Mouse (Mus musculus) liver, adult 2 months (tissue): ENCODE data around the gene 5730455P16Rik. TPM values are rescaled to one million over a fixed set of nuclear protein-coding genes. Genes with fewer than 3 reads are reported as not detected.

Experiments used
- DNase-seq: peaks from one replicate; pipeline ENCODE4 v3.0.0-alpha.2; 2011; ENCODE audit warnings: low read depth, low spot score; ENCODE audit errors: extremely low read depth
- H3K27ac ChIP-seq: fragments of 200-500 bp; replicated peaks from 2 replicates; pipeline ENCODE4 v1.5.1; 2012; ENCODE audit warnings: low read depth, mild to moderate bottlenecking, control low read depth, inconsistent platforms, low read length; ENCODE audit not compliant: insufficient read depth
- H3K27me3 ChIP-seq: fragments of 200-500 bp; 2 replicates; pipeline ENCODE4 v1.6.1; 2012; ENCODE audit warnings: mild to moderate bottlenecking, moderate library complexity, low read length, inconsistent platforms; ENCODE audit not compliant: control insufficient read depth, insufficient read depth
- H3K36me3 ChIP-seq: fragments of 200-500 bp; 2 replicates; pipeline ENCODE4 v1.6.1; 2012; ENCODE audit warnings: low read length, inconsistent platforms; ENCODE audit not compliant: control insufficient read depth, insufficient read depth
- H3K4me1 ChIP-seq: fragments of 200-500 bp; 2 replicates; pipeline ENCODE4 v1.6.1; 2011; ENCODE audit warnings: low read length; ENCODE audit not compliant: control insufficient read depth, insufficient read depth
- H3K4me3 ChIP-seq: fragments of 200-500 bp; 2 replicates; pipeline ENCODE4 v1.5.1; 2011; ENCODE audit warnings: low read depth, mild to moderate bottlenecking, control low read depth, low read length, moderate library complexity; ENCODE audit not compliant: insufficient read depth
- H3K79me2 ChIP-seq: fragments of 200-500 bp; 2 replicates; pipeline ENCODE4 v1.6.1; 2012; ENCODE audit warnings: inconsistent platforms, mild to moderate bottlenecking, low read length, moderate library complexity; ENCODE audit not compliant: control insufficient read depth, insufficient read depth
- H3K9ac ChIP-seq: fragments of 200-500 bp; 2 replicates; pipeline ENCODE4 v1.6.1; 2012; ENCODE audit warnings: low read depth, mild to moderate bottlenecking, control low read depth, inconsistent platforms, low read length
- CTCF ChIP-seq: fragments of 200-500 bp; IDR thresholded peaks from 2 replicates; pipeline ENCODE4 v1.5.1; 2011; ENCODE audit warnings: low read depth, low read length, control low read depth
- POLR2A ChIP-seq: fragments of 200-500 bp; IDR thresholded peaks from 2 replicates; pipeline ENCODE4 v1.6.1; 2011; ENCODE audit warnings: low read length, control low read depth; ENCODE audit not compliant: insufficient read depth; ENCODE audit errors: extremely low read depth
- WGBS: fragments of 180-500 bp; shearing (Covaris S2); methylation state at CpG from one replicate; pipeline ENCODE4 v1.1.7; 2018; 5-methylcytosine and 5-hydroxymethylcytosine counted together
- polyA plus RNA-seq: library from polyadenylated mRNA; depleted of rRNA; stranded (reverse); fragments of >200 nt; gene quantifications from 2 replicates; pipeline ENCODE4 v1.2.3, GENCODE M21; 2012
- total RNA-seq: library from RNA; depleted of rRNA; stranded (reverse); fragments of >200 nt; gene quantifications from 2 replicates; pipeline ENCODE4 v1.2.3, GENCODE M21; 2014

The 5730455P16Rik gene
- total and polyA plus RNA-seq, 2 experiments, result 2.1 to 11.8 TPM

GRCm38 (mm10) chr11:80368949-80369348 lies 8.9 kb downstream of the 5730455P16Rik start:
- H3K36me3 ChIP-seq, result peaks cover 39% of the 10 kb centered on the region
- WGBS, result 91% methylated on average over 1 of the region's 1 CpGs
- no peak for DNase-seq
- TF ChIP-seq POLR2A, result no peak
- H3K79me2 ChIP-seq, result no peaks in the 10 kb centered on the region
- no peaks in the 10 kb centered on the region for H3K4me1 ChIP-seq
- no peak overlapping the region for H3K9ac ChIP-seq
- H3K27ac ChIP-seq, result no peak overlapping the region
- no peak overlapping the region for H3K4me3 ChIP-seq
- no peaks in the 10 kb centered on the region for H3K27me3 ChIP-seq

DNA sequence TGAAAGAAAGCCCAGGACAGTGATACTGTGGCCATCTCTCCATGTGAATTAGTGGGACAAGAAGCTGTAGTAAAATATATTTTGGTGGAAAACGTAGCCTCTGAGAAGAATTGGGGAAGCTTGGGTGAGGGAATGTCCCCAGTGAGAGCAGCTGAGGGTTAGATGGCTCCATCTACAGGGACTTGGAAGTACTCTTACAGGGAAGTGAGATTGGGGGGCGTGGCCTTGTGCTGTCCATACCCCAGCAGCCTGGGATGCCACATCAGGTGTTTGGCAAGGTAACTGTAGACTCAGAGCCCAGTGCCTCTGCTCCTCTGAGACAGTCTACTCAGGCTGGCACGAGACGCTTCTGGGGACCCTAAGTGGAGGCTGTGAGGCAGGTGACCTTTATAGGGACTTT lies 23.0 kb downstream of the 5730455P16Rik start:
- no peak overlapping the region for H3K27ac ChIP-seq
- peak; percentile 8 for DNase-seq
- H3K4me3 ChIP-seq, result no peak overlapping the region
- H3K36me3 ChIP-seq, result peaks cover 3% of the 10 kb centered on the region; the same call in 1 of the 2 replicates
- TF ChIP-seq CTCF, result peak; percentile 7; the same call in 1 of the 2 replicates
- TF ChIP-seq POLR2A, result no peak
- H3K9ac ChIP-seq, result no peak overlapping the region
- no peaks in the 10 kb centered on the region for H3K4me1 ChIP-seq
- 57% methylated on average over 4 of the region's 4 CpGs for WGBS
- no peaks in the 10 kb centered on the region for H3K27me3 ChIP-seq
- H3K79me2 ChIP-seq, result no peaks in the 10 kb centered on the region

- Histone ChIP-seq H3K4me3 (no peak overlapping the region), H3K79me2 (no peaks in the 10 kb centered on the region), H3K9ac (no peak overlapping the region), H3K4me1 (no peaks in the 10 kb centered on the region), H3K27ac (no peak overlapping the region), H3K36me3 (no peaks in the 10 kb centered on the region), H3K27me3 (no peaks in the 10 kb centered on the region)
- DNase-seq, result peak; percentile 40
- TF ChIP-seq POLR2A, result no peak
- peak; percentile 90 for TF ChIP-seq CTCF
- 67% methylated on average over 5 of the region's 5 CpGs for WGBS
Observed at GRCm38 (mm10) chr11:80351832-80352430, 25.9 kb downstream of the 5730455P16Rik start.

DNA sequence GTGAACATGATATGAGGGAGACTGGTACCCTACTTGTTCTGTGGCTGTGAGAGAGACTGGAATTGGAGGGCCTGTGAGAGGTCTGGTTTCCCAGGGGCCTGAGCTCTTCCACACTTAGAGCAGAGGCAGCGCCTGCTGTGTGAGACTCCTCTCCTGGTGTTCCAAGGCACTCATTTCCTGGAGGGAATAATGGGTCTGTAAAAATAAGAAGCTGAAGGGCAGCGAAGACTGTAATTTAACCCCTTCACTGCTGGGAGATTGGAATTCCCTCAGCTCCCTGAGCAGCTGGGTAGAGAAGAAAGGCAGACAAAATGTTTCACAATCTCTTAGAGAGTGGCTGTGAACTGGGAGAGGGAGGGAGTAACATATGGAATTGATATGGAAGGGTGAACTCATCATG lies 35.4 kb downstream of the 5730455P16Rik start:
- no peaks in the 10 kb centered on the region for H3K36me3 ChIP-seq
- no peaks in the 10 kb centered on the region for H3K4me1 ChIP-seq
- H3K79me2 ChIP-seq, result no peaks in the 10 kb centered on the region
- H3K4me3 ChIP-seq, result no peak overlapping the region
- H3K27me3 ChIP-seq, result no peaks in the 10 kb centered on the region
- DNase-seq, result no peak
- H3K9ac ChIP-seq, result no peak overlapping the region
- H3K27ac ChIP-seq, result no peak overlapping the region
- TF ChIP-seq CTCF (no peak), POLR2A (no peak)
- 61% methylated on average over 2 of the region's 2 CpGs for WGBS

GRCm38 (mm10) chr11:80336351-80336730 lies 41.5 kb downstream of the 5730455P16Rik start:
- no peak for DNase-seq
- TF ChIP-seq POLR2A (no peak), CTCF (no peak)

GRCm38 (mm10) chr11:80335609-80336350 lies 42.1 kb downstream of the 5730455P16Rik start:
- H3K79me2 ChIP-seq, result no peaks in the 10 kb centered on the region
- no peaks in the 10 kb centered on the region; the same call in 1 of the 2 replicates for H3K27me3 ChIP-seq
- H3K4me1 ChIP-seq, result no peaks in the 10 kb centered on the region
- 22% methylated on average over 7 of the region's 7 CpGs for WGBS
- H3K36me3 ChIP-seq, result no peaks in the 10 kb centered on the region
- DNase-seq, result no peak
- TF ChIP-seq POLR2A (no peak), CTCF (no peak)
- H3K27ac ChIP-seq, result no peak overlapping the region
- no peak overlapping the region for H3K4me3 ChIP-seq
- H3K9ac ChIP-seq, result no peak overlapping the region

More at GRCm38 (mm10) chr11:80336351-80336730, 41.5 kb downstream of the 5730455P16Rik start:
- H3K4me1 ChIP-seq, result no peaks in the 10 kb centered on the region
- H3K4me3 ChIP-seq, result no peak overlapping the region
- no peak overlapping the region for H3K27ac ChIP-seq
- H3K9ac ChIP-seq, result no peak overlapping the region
- H3K36me3 ChIP-seq, result no peaks in the 10 kb centered on the region
- 36% methylated on average over 6 of the region's 6 CpGs for WGBS
- no peaks in the 10 kb centered on the region; the same call in 1 of the 2 replicates for H3K27me3 ChIP-seq
- H3K79me2 ChIP-seq, result no peaks in the 10 kb centered on the region
